Mouse (Mus musculus) liver, embryonic 11.5 days (tissue): ENCODE results near the gene Fam76b. TPM values are rescaled to one million over a fixed set of nuclear protein-coding genes. Genes with fewer than 3 reads are reported as not detected.

Experiments used
- ATAC-seq: fragments of 200-750 bp; cut with Nextera tagmentation; replicated peaks from 2 replicates; pipeline ENCODE4 v1.8.0; 2017; ENCODE audit warnings: moderate number of reproducible peaks, mild to moderate bottlenecking, moderate TSS enrichment, moderate library complexity; ENCODE audit not compliant: low FRiP score
- DNase-seq: peaks from one replicate; pipeline ENCODE4 v3.0.0-alpha.2; 2017; ENCODE audit warnings: low spot score
- H3K27ac ChIP-seq: fragments of 300-500 bp; sonication (generic); 2 replicates; pipeline ENCODE4 v1.5.1; 2014; ENCODE audit warnings: mild to moderate bottlenecking, low read depth, low read length, control low read depth
- H3K27me3 ChIP-seq: fragments of 300-500 bp; sonication (generic); replicated peaks from 2 replicates; pipeline ENCODE4 v1.6.1; 2014; ENCODE audit warnings: low read length, mixed read lengths; ENCODE audit not compliant: control insufficient read depth, insufficient read depth
- H3K36me3 ChIP-seq: fragments of 300-500 bp; sonication (generic); 2 replicates; pipeline ENCODE4 v1.6.1; 2014; ENCODE audit warnings: mild to moderate bottlenecking, low read length, moderate library complexity, mixed read lengths; ENCODE audit not compliant: control insufficient read depth, insufficient read depth
- H3K4me1 ChIP-seq: fragments of 300-500 bp; sonication (generic); replicated peaks from 2 replicates; pipeline ENCODE4 v1.6.1; 2014; ENCODE audit warnings: low read length, mixed read lengths; ENCODE audit not compliant: control insufficient read depth, insufficient read depth
- H3K4me2 ChIP-seq: fragments of 300-500 bp; sonication (generic); 2 replicates; pipeline ENCODE4 v1.6.1; 2014; ENCODE audit warnings: mild to moderate bottlenecking, control low read depth, moderate library complexity
- H3K4me3 ChIP-seq: fragments of 300-500 bp; sonication (generic); 2 replicates; pipeline ENCODE4 v1.5.1; 2014; ENCODE audit warnings: low read depth, low read length, control low read depth
- H3K9ac ChIP-seq: fragments of 300-500 bp; sonication (generic); 2 replicates; pipeline ENCODE4 v1.6.1; 2014; ENCODE audit warnings: low read depth, low read length, control low read depth
- H3K9me3 ChIP-seq: fragments of 300-500 bp; sonication (generic); 2 replicates; pipeline ENCODE4 v1.6.1; 2016; ENCODE audit warnings: low read length, inconsistent platforms, mixed read lengths; ENCODE audit not compliant: control insufficient read depth
- WGBS: fragments of 180-500 bp; shearing (Covaris S2); extraction: QIAGEN DNeasy Blood & Tissue Kit; methylation state at CpG from one replicate; pipeline ENCODE4 v1.1.7; 2014; 5-methylcytosine and 5-hydroxymethylcytosine counted together
- polyA plus RNA-seq: library from polyadenylated mRNA; unstranded; fragments of >200 nt; fragmentation: Nextera tagmentation; extraction: Ambion mirVana; gene quantifications from 2 replicates; pipeline ENCODE4 v1.2.1, GENCODE M21; 2014

The Fam76b gene
- polyA plus RNA-seq, 1 experiment from 2014 or later, result 20.5 TPM

GRCm38 (mm10) chr9:13882478-13882877, 55.0 kb downstream of the Fam76b start:
- no peak overlapping the region for H3K4me2 ChIP-seq
- H3K9me3 ChIP-seq, result no peaks in the 10 kb centered on the region
- no peak overlapping the region for H3K9ac ChIP-seq
- no peak overlapping the region for H3K27ac ChIP-seq
- no peak overlapping the region for H3K4me3 ChIP-seq
- H3K36me3 ChIP-seq, result no peaks in the 10 kb centered on the region
- ATAC-seq, result no peak
- no peaks in the 10 kb centered on the region for H3K4me1 ChIP-seq
- H3K27me3 ChIP-seq, result no peaks in the 10 kb centered on the region
- DNase-seq, result no peak
- WGBS, result 25% methylated on average over 2 of the region's 2 CpGs

- Histone ChIP-seq H3K4me3 (no peak overlapping the region), H3K36me3 (no peaks in the 10 kb centered on the region), H3K4me2 (no peak overlapping the region), H3K27me3 (no peaks in the 10 kb centered on the region), H3K9me3 (peaks cover 7% of the 10 kb centered on the region), H3K27ac (no peak overlapping the region), H3K9ac (no peak overlapping the region), H3K4me1 (no peaks in the 10 kb centered on the region)
- ATAC-seq (no peak), DNase-seq (no peak)
- 70% methylated on average over 5 of the region's 5 CpGs for WGBS
Observed at GRCm38 (mm10) chr9:13888981-13889380, 61.5 kb downstream of the Fam76b start.

- ATAC-seq, result peak; percentile 43; the same call in 1 of the 2 replicates
- DNase-seq, result peak; percentile 51
- Histone ChIP-seq H3K9ac (no peak overlapping the region), H3K9me3 (peaks cover 7% of the 10 kb centered on the region), H3K4me1 (no peaks in the 10 kb centered on the region), H3K27me3 (no peaks in the 10 kb centered on the region), H3K4me3 (no peak overlapping the region), H3K4me2 (no peak overlapping the region), H3K27ac (no peak overlapping the region), H3K36me3 (no peaks in the 10 kb centered on the region)
- WGBS, result 15% methylated on average over 9 of the region's 9 CpGs
Observed at GRCm38 (mm10) chr9:13889657-13890056, 62.1 kb downstream of the Fam76b start.

GRCm38 (mm10) chr9:13890171-13890570, 62.7 kb downstream of the Fam76b start:
- no peak overlapping the region for H3K4me2 ChIP-seq
- DNase-seq, result no peak
- WGBS, result 45% methylated on average over 5 of the region's 5 CpGs
- ATAC-seq, result no peak
- H3K4me3 ChIP-seq, result no peak overlapping the region
- no peak overlapping the region for H3K9ac ChIP-seq
- H3K9me3 ChIP-seq, result peaks cover 7% of the 10 kb centered on the region
- no peaks in the 10 kb centered on the region for H3K27me3 ChIP-seq
- H3K36me3 ChIP-seq, result no peaks in the 10 kb centered on the region
- H3K4me1 ChIP-seq, result no peaks in the 10 kb centered on the region
- no peak overlapping the region for H3K27ac ChIP-seq

GRCm38 (mm10) chr9:13891888-13892287, 64.4 kb downstream of the Fam76b start:
- Histone ChIP-seq H3K4me3 (no peak overlapping the region), H3K4me1 (no peaks in the 10 kb centered on the region), H3K4me2 (no peak overlapping the region), H3K9ac (no peak overlapping the region), H3K27me3 (no peaks in the 10 kb centered on the region), H3K27ac (no peak overlapping the region), H3K36me3 (no peaks in the 10 kb centered on the region), H3K9me3 (peaks cover 7% of the 10 kb centered on the region)
- ATAC-seq (no peak), DNase-seq (no peak)
- WGBS, result 92% methylated on average over 6 of the region's 6 CpGs

DNA sequence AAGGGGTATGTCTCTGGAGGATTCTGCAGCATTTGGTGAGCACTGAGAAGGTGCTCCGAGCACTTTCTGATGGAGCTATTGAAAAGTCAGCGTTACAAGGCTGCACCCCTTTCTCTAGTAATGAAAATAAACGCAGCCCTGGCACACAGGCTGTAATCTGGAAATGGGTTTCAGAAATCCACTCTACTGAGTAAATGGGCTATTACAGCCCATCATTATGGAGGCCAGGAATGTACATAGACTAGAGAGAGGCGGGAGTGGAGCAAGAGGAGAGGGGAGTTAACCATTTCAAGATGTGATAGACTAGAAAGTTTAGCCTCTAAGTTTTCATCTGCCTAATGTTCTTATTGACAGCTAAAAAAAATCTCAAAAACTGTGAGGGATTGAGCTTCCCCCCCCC, 65.5 kb downstream of the Fam76b start:
- Histone ChIP-seq H3K36me3 (no peaks in the 10 kb centered on the region), H3K4me1 (no peaks in the 10 kb centered on the region), H3K27me3 (no peaks in the 10 kb centered on the region), H3K4me3 (no peak overlapping the region), H3K27ac (no peak overlapping the region), H3K4me2 (no peak overlapping the region), H3K9ac (no peak overlapping the region), H3K9me3 (peaks cover 7% of the 10 kb centered on the region)
- DNase-seq (no peak), ATAC-seq (no peak)
- WGBS, result 71% methylated on average over 4 of the region's 4 CpGs

DNA sequence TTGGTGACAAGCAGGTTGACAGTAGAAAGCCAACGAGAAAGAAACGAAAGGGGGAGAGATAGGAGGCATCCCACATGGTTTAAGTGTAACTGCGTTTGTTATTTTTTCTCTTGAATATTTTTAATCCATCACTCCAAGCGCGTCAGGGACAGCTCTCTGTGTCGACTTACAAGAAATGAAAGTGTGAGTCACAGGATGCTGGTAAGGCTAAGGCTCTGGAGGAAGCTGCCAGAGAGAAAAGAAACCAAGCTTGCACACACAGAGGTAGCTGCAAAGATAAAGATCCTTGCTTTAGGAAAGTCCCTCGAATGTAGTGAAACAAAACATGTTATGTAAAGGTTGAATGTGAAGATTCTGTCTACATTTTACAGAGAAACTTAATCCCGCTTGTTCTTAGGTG, 67.0 kb downstream of the Fam76b start:
- Histone ChIP-seq H3K27ac (no peak overlapping the region), H3K27me3 (no peaks in the 10 kb centered on the region), H3K4me1 (no peaks in the 10 kb centered on the region), H3K4me2 (no peak overlapping the region), H3K36me3 (no peaks in the 10 kb centered on the region), H3K9me3 (peaks cover 7% of the 10 kb centered on the region), H3K4me3 (no peak overlapping the region), H3K9ac (no peak overlapping the region)
- ATAC-seq, result no peak
- WGBS, result 64% methylated on average over 8 of the region's 8 CpGs
- DNase-seq, result no peak

- Histone ChIP-seq H3K4me1 (no peaks in the 10 kb centered on the region), H3K27me3 (no peaks in the 10 kb centered on the region), H3K4me2 (no peak overlapping the region), H3K27ac (no peak overlapping the region), H3K4me3 (no peak overlapping the region), H3K9ac (no peak overlapping the region), H3K9me3 (peaks cover 7% of the 10 kb centered on the region), H3K36me3 (no peaks in the 10 kb centered on the region)
- ATAC-seq (no peak), DNase-seq (no peak)
- WGBS, result 84% methylated on average over 7 of the region's 7 CpGs
Observed at GRCm38 (mm10) chr9:13894936-13895335, 67.4 kb downstream of the Fam76b start.

- no peaks in the 10 kb centered on the region for H3K36me3 ChIP-seq
- no peak for DNase-seq
- no peak for ATAC-seq
- no peak overlapping the region for H3K9ac ChIP-seq
- H3K4me2 ChIP-seq, result no peak overlapping the region
- H3K4me3 ChIP-seq, result no peak overlapping the region
- H3K9me3 ChIP-seq, result peaks cover 7% of the 10 kb centered on the region
- no peaks in the 10 kb centered on the region for H3K4me1 ChIP-seq
- no peaks in the 10 kb centered on the region for H3K27me3 ChIP-seq
- WGBS, result 71% methylated on average over 6 of the region's 6 CpGs
- no peak overlapping the region for H3K27ac ChIP-seq
Observed at GRCm38 (mm10) chr9:13896055-13896454, 68.5 kb downstream of the Fam76b start.
